Mouse (Mus musculus) cortical plate, adult 2 months (tissue): ENCODE data around the gene Olfr157. TPM values are rescaled to one million over a fixed set of nuclear protein-coding genes. Genes with fewer than 3 reads are reported as not detected.

ENCODE experiments used
- H3K27ac ChIP-seq: fragments of 200-500 bp; 2 replicates; pipeline ENCODE4 v1.5.1; 2012; ENCODE audit warnings: low read length, control low read depth, inconsistent platforms; ENCODE audit not compliant: insufficient read depth
- H3K4me1 ChIP-seq: fragments of 200-500 bp; 2 replicates; pipeline ENCODE4 v1.6.1; 2011; ENCODE audit warnings: low read length; ENCODE audit not compliant: control insufficient read depth, insufficient read depth
- H3K4me3 ChIP-seq: fragments of 200-500 bp; 2 replicates; pipeline ENCODE4 v1.5.1; 2011; ENCODE audit warnings: mild to moderate bottlenecking, low read length, control low read depth; ENCODE audit not compliant: insufficient read depth
- CTCF ChIP-seq: fragments of 200-500 bp; IDR thresholded peaks from 2 replicates; pipeline ENCODE4 v1.5.1; 2011; ENCODE audit warnings: mild to moderate bottlenecking, control low read depth, low read length; ENCODE audit not compliant: insufficient read depth; ENCODE audit errors: extremely low read depth
- POLR2A ChIP-seq: fragments of 200-500 bp; IDR thresholded peaks from 2 replicates; pipeline ENCODE4 v1.6.1; 2011; ENCODE audit warnings: mild to moderate bottlenecking, low read length, control low read depth; ENCODE audit not compliant: insufficient read depth; ENCODE audit errors: extremely low read depth
- polyA plus RNA-seq: library from polyadenylated mRNA; depleted of rRNA; stranded (reverse); fragments of >200 nt; gene quantifications from 2 replicates; pipeline ENCODE4 v1.2.3, GENCODE M21; 2012; rRNA removed

The Olfr157 gene
- polyA plus RNA-seq: not detected in 2 replicates

GRCm38 (mm10) chr4:43840101-43840500, at the start of gene Olfr157:
Gene Olfr157, minus strand, starts transcription at chr4:43840201.
- Histone ChIP-seq H3K4me3 (no peak within 1 kb of the TSS), H3K27ac (no peak within 1 kb of the TSS), H3K4me1 (no peaks in the 10 kb centered on the region)
- TF ChIP-seq POLR2A: no peak
- no peak for TF ChIP-seq CTCF

DNA sequence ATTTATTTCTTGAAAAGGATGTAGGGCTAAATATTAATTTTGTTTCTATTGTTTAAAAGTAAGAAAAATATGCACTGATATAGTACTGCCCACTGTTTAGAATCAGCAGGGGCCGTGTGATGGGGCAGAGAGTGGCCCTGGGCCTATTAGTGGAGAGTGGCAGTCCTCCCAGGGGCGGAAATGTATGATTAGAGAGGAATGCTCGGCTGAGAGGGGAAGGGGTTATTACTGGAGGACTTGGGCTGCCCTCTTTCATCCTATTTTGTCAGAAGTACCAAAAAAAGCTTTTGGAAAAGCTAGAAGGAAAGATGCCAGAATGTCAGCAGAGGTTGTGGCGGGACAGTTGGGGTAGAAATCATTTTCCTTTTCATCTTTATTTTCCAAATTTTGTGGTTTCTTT, 44.2 kb upstream of the Olfr157 start:
- TF ChIP-seq POLR2A (no peak), CTCF (no peak)
- H3K4me3 ChIP-seq: no peak overlapping the region
- H3K4me1 ChIP-seq: peaks cover 2% of the 10 kb centered on the region; the same call in 1 of the 2 replicates
- no peak overlapping the region for H3K27ac ChIP-seq

- Histone ChIP-seq H3K27ac (no peak overlapping the region), H3K4me1 (peaks cover 4% of the 10 kb centered on the region; the same call in 1 of the 2 replicates), H3K4me3 (no peak overlapping the region)
- no peak for TF ChIP-seq POLR2A
- TF ChIP-seq CTCF: no peak
Measured at GRCm38 (mm10) chr4:43879566-43879965, 39.6 kb upstream of the Olfr157 start.

DNA sequence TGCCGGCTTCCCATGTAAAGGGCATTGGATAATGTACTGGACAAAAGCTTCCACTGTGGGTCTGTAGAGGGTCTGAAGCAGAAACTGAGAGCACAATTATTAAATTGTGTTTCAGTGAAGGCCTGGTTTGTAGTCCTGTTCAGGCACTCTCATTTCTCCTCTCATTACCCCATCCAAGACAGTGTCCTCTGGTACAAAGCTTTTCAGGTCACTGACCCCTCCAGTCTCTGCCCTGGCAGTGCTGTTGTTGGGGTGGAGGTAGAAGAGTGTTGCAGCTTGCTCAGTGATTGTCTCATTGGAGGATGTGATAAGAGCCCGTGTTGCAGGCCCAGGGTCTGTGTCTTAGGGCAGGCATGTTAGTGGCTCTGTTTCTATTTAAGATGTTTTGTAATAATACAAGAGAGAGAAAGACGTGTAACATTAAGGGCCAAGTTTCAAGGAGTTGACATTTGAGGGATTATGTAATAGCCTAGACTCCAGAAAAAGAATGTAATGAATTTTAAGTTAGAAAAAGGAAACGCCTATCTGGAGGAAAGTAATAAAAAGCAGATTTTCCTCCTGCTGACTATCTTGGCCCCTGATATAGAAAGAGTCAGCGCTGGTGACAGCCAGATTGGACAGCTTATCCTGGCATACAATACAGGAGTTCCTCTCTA, 38.2 kb upstream of the Olfr157 start:
- H3K4me1 ChIP-seq: peaks cover 2% of the 10 kb centered on the region; the same call in 1 of the 2 replicates
- H3K4me3 ChIP-seq: no peak overlapping the region
- H3K27ac ChIP-seq: no peak overlapping the region
- no peak for TF ChIP-seq CTCF

DNA sequence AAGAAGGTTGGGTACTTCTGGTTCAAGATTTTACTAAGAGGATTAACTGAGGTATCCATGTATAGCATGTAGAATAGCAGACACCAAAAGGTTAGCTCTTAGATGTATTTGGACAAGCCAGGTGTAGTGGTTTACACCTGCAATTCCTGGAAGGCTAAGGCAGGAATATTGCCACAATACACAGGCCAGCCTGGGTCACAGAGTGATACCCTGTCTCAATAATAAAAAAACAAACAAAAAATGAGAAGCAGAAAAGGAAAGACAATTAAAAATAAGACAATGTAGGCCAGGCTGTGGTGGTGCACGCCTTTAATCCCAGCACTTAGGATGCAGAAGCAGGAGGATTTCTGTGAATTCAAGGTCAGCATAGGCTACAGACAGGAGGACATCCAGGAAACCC, 37.2 kb upstream of the Olfr157 start:
- Histone ChIP-seq H3K4me3 (no peak overlapping the region), H3K4me1 (peaks cover 2% of the 10 kb centered on the region; the same call in 1 of the 2 replicates), H3K27ac (no peak overlapping the region)
- no peak for TF ChIP-seq POLR2A
- TF ChIP-seq CTCF: no peak

DNA sequence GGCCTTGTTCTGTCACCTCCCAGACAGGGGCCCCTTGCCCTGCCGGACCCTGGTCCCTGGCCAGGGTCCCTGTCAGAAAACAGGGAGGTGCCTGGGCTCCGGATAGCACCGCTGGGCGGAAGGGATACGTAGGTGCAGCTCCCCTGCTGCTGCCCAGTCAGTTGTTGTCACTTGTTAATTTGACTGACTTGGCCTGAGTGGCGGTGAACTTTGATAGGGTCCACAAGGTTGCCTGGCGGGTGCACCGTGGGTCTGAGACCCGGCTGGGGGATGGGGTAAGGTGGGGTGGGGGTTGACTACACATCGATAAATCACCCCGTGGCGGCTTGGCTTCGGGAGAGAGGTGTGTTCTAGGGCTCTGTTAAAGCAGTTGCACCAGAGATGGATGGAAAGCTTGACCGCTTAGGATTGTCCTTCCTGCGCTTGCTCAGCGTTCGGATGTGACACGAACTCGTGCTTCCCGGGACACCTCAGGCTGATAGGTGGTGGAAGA, 36.0 kb upstream of the Olfr157 start:
- no peak overlapping the region for H3K27ac ChIP-seq

GRCm38 (mm10) chr4:43875160-43875918, 35.3 kb upstream of the Olfr157 start, which contains the start of gene Reck:
Gene Reck, plus strand, starts transcription at chr4:43875530.
- no peak for TF ChIP-seq CTCF
- TF ChIP-seq POLR2A: 0 out of 2 replicates have a peak, but pooled peaks have one; percentile 11
- H3K4me1 ChIP-seq: peaks cover 2% of the 10 kb centered on the region; the same call in 1 of the 2 replicates
- no peak within 1 kb of the TSS for H3K27ac ChIP-seq
- H3K4me3 ChIP-seq: peak within 1 kb of the TSS; percentile 93

More for the DNA sequence above, 36.0 kb upstream of the Olfr157 start:
- H3K4me3 ChIP-seq: peak overlapping the region; percentile 93
- TF ChIP-seq CTCF: no peak
- TF ChIP-seq POLR2A: no peak
- H3K4me1 ChIP-seq: peaks cover 2% of the 10 kb centered on the region; the same call in 1 of the 2 replicates

DNA sequence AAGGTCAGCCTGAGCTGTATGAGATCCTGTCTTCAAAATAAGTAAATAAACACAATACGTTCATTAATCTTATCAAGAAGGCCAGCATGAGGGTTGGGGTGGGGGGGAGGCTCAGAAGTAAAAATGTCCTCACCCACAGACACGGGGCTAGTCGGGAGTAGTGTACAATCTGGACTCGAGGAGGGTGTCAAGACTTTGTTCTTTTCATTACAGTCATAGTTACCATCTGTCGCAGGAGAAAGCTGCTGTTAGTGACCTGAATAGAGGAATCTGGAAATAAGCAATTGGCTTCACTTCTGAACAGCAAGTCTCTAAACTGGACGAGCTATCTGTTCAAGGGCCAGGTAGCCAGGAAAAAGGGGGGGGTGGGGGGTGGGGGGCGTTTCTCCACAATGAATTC, 34.5 kb upstream of the Olfr157 start:
- Histone ChIP-seq H3K4me3 (peak overlapping the region; percentile 93; the same call in 1 of the 2 replicates), H3K27ac (no peak overlapping the region), H3K4me1 (peaks cover 2% of the 10 kb centered on the region; the same call in 1 of the 2 replicates)
- no peak for TF ChIP-seq POLR2A
- no peak for TF ChIP-seq CTCF

GRCm38 (mm10) chr4:43869821-43870220, 29.8 kb upstream of the Olfr157 start:
- no peaks in the 10 kb centered on the region for H3K4me1 ChIP-seq
- TF ChIP-seq CTCF (no peak), POLR2A (no peak)
- no peak overlapping the region for H3K27ac ChIP-seq
- H3K4me3 ChIP-seq: no peak overlapping the region

- H3K4me1 ChIP-seq: no peaks in the 10 kb centered on the region
- no peak overlapping the region for H3K27ac ChIP-seq
- no peak overlapping the region for H3K4me3 ChIP-seq
- TF ChIP-seq CTCF (no peak), POLR2A (no peak)
Measured at GRCm38 (mm10) chr4:43863298-43863697, 23.3 kb upstream of the Olfr157 start.
